Mouse (Mus musculus) heart, postnatal 0 days (tissue): ENCODE measurements around the gene Adra2c.

Experiments
- CTCF ChIP-seq: IDR thresholded peaks from 2 replicates; pipeline ENCODE4 v1.5.1; 2016; ENCODE audit warnings: antibody characterized with exemption, control low read depth, low read depth
- EP300 ChIP-seq: IDR thresholded peaks from 2 replicates; pipeline ENCODE4 v1.6.1; 2016; ENCODE audit warnings: antibody characterized with exemption, low read depth

DNA sequence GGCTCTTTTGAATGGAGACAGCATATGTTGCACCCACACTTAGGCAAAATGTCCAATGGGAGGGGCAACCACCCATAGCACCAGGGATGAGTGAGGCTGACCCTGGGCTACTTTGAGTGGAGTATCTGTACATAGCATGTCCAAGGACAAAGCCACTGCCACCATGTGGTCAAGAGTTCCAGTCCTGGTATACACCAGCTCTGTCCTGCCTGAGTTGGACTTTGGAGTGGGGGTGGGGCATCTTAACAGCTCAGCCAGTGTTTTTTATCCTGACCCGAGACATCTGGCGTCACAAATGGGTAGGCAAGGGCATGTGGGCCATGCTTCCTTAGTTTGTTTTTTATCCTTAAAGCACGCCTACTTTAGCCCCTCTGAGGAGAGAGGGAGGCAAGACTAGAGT lies 36.5 kb downstream of the Adra2c start:
- no peak for TF ChIP-seq CTCF
- no peak for TF ChIP-seq EP300
